Mouse (Mus musculus) neural tube, embryonic 13.5 days (tissue): Measurements from ENCODE around the gene Nckap5l. TPM values are rescaled to one million over a fixed set of nuclear protein-coding genes. Genes with fewer than 3 reads are reported as not detected.

Source experiments
- ATAC-seq: fragments of 200-750 bp; cut with Nextera tagmentation; 2 replicates; pipeline ENCODE4 v1.8.0; 2017; ENCODE audit warnings: low read depth, mild to moderate bottlenecking, moderate TSS enrichment, moderate library complexity
- H3K27ac ChIP-seq: fragments of 300-500 bp; sonication (generic); replicated peaks from 2 replicates; pipeline ENCODE4 v1.5.1; 2015; ENCODE audit warnings: moderate library complexity, mild to moderate bottlenecking, inconsistent platforms
- H3K27me3 ChIP-seq: fragments of 300-500 bp; sonication (generic); 2 replicates; pipeline ENCODE4 v1.6.1; 2015; ENCODE audit warnings: mild to moderate bottlenecking, inconsistent platforms
- H3K36me3 ChIP-seq: fragments of 300-500 bp; sonication (generic); 2 replicates; pipeline ENCODE4 v1.6.1; 2015; ENCODE audit warnings: mild to moderate bottlenecking, inconsistent platforms
- H3K4me1 ChIP-seq: fragments of 300-500 bp; sonication (generic); replicated peaks from 2 replicates; pipeline ENCODE4 v1.6.1; 2015; ENCODE audit warnings: inconsistent platforms
- H3K4me2 ChIP-seq: fragments of 300-500 bp; sonication (generic); 2 replicates; pipeline ENCODE4 v1.6.1; 2015; ENCODE audit warnings: inconsistent platforms, mild to moderate bottlenecking, moderate library complexity
- H3K4me3 ChIP-seq: fragments of 300-500 bp; sonication (generic); 2 replicates; pipeline ENCODE4 v1.5.1; 2015; ENCODE audit warnings: mild to moderate bottlenecking, inconsistent platforms
- H3K9ac ChIP-seq: fragments of 300-500 bp; sonication (generic); 2 replicates; pipeline ENCODE4 v1.6.1; 2015; ENCODE audit warnings: moderate library complexity, mild to moderate bottlenecking, inconsistent platforms
- H3K9me3 ChIP-seq: fragments of 300-500 bp; sonication (generic); 2 replicates; pipeline ENCODE4 v1.6.1; 2016; ENCODE audit warnings: inconsistent platforms
- WGBS: fragments of 180-500 bp; shearing (Covaris S2); methylation state at CpG from one replicate; pipeline ENCODE4 v1.1.7; 2015; 5-methylcytosine and 5-hydroxymethylcytosine counted together
- polyA plus RNA-seq: library from polyadenylated mRNA; unstranded; fragments of >200 nt; fragmentation: Nextera tagmentation; extraction: Ambion mirVana; gene quantifications from 2 replicates; pipeline ENCODE4 v1.2.1, GENCODE M21; 2015

The Nckap5l gene
- polyA plus RNA-seq, 1 experiment from 2014 or later, result 18.3 TPM

DNA sequence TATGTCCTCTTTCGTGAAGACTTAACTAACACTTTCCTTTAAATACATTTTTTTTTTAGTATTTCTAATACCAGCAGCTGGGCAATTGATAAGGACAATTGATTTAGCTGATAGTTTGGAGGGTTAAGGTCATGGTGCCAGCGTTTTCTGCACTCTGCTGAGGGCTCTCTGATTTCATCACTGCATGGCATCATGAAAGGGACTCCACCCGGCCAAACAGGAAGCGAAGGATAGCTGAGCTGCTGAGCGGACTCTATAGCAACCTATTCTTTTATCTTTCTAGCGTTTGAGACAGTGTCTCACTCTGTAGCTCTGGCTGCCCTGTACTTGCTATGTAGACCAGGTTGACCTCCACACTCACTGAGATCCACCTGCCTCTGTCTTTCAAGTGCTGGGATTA lies 27.2 kb upstream of the Nckap5l start:
- Histone ChIP-seq H3K27me3 (no peaks in the 10 kb centered on the region), H3K4me3 (no peak overlapping the region), H3K4me2 (no peak overlapping the region), H3K4me1 (no peaks in the 10 kb centered on the region), H3K9ac (no peak overlapping the region), H3K9me3 (no peaks in the 10 kb centered on the region), H3K27ac (no peak overlapping the region), H3K36me3 (no peaks in the 10 kb centered on the region)
- no peak for ATAC-seq
- 76% methylated on average over 6 of the region's 6 CpGs for WGBS

DNA sequence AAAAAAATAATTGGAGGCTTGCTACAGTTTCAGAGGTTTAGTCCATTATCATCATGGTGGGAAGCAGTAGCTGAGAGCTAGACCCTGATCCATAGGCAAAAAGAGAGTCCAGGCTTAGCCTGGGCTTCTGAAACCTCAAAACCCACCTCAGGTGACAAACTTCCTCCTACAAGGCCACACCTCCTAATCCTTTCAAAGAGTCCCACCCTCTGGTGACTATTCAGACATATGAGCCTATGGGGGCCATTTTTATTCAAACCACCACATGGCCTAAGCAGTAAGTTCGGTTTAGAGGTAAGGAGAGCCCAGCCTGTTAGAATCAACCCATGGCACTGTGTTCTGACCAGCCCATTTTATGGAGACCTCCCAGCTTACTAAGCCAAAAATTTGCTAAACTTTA lies 18.3 kb upstream of the Nckap5l start:
- Histone ChIP-seq H3K4me1 (peaks cover 20% of the 10 kb centered on the region), H3K27me3 (no peaks in the 10 kb centered on the region; the same call in 1 of the 2 replicates), H3K27ac (no peak overlapping the region), H3K9ac (no peak overlapping the region), H3K4me2 (no peak overlapping the region), H3K4me3 (no peak overlapping the region), H3K9me3 (no peaks in the 10 kb centered on the region), H3K36me3 (no peaks in the 10 kb centered on the region)
- ATAC-seq, result no peak
- WGBS, result 81% methylated on average over 1 of the region's 1 CpGs

DNA sequence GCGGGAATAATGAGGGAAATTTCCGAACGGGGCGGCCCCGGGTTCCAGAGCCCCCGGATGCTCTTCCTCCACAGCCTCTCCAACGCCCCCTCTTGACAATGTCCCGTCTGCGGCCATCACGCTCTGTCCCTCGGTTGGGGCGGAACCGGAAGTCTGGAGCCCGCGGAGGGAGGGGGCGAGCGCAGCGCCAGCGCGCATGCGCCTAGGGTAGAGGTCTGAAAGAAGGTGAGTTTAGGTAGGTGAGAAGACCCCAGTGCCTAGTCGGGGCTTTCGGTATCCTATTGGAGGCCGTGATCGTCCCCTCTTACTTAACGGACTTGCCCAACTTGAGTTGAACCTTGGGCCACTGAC lies 17.0 kb upstream of the Nckap5l start, which contains the start of gene Bcdin3d:
Gene Bcdin3d, minus strand, starts transcription at position 155 of the 351 bp plus-strand sequence.
- peak; percentile 92 for ATAC-seq
- Histone ChIP-seq H3K36me3 (peaks cover 11% of the 10 kb centered on the region; the same call in 1 of the 2 replicates), H3K9me3 (no peaks in the 10 kb centered on the region), H3K27ac (peak within 1 kb of the TSS; percentile 88), H3K4me1 (peaks cover 28% of the 10 kb centered on the region), H3K9ac (peak within 1 kb of the TSS; percentile 84), H3K4me3 (peak within 1 kb of the TSS; percentile 64), H3K27me3 (no peaks in the 10 kb centered on the region; the same call in 1 of the 2 replicates), H3K4me2 (peak within 1 kb of the TSS; percentile 68)
- WGBS, result under 1% methylated on average over 26 of the region's 26 CpGs

GRCm38 (mm10) chr15:99473801-99474575 lies 16.4 kb upstream of the Nckap5l start:
- H3K36me3 ChIP-seq, result peaks cover 16% of the 10 kb centered on the region
- H3K9ac ChIP-seq, result peak overlapping the region; percentile 84
- ATAC-seq, result peak; percentile 73
- peaks cover 28% of the 10 kb centered on the region for H3K4me1 ChIP-seq
- no peaks in the 10 kb centered on the region; the same call in 1 of the 2 replicates for H3K27me3 ChIP-seq
- H3K4me2 ChIP-seq, result peak overlapping the region; percentile 68
- WGBS, result 6% methylated on average over 38 of the region's 38 CpGs
- H3K27ac ChIP-seq, result peak overlapping the region; percentile 88
- H3K4me3 ChIP-seq, result peak overlapping the region; percentile 64
- no peaks in the 10 kb centered on the region for H3K9me3 ChIP-seq

DNA sequence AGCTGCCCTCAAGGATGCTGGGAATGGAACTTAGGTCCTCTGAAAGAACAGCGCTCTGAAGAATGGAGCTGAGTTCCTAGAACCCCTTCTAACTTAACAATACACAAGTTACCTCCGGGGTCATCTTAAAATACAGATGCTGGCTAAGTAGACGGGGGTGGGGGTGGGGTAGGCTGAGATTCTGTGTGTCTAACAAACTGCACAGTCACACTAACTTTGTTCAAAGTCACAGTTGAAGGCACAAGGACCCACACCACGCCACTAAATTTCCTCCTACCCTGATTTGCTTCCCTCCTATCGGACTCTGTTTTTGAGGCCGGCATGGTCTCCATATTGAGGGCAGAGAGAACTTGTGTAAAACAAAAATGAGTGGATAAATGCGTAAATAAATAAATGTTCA lies 15.4 kb upstream of the Nckap5l start:
- H3K9me3 ChIP-seq, result no peaks in the 10 kb centered on the region
- no peak for ATAC-seq

DNA sequence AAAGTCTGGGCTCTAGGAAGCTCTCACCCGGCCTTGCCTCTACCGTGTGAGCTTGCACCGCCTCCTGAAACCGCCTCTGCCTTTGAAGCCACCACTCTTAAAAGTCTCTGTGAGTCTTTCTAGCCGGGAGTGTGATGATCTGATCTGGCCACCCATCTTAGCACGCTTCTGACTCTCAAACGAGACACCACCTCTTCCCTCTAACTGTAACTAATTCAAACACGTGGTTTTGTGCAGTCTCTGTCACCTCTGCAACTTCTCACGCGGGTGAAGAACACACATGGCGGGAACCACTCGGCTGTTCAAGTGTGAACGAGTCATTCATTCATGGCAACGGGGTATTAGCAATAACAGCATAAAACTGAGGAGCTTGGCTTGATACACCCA lies 14.1 kb upstream of the Nckap5l start:
- peaks cover 28% of the 10 kb centered on the region for H3K4me1 ChIP-seq
- H3K4me3 ChIP-seq, result no peak overlapping the region
- ATAC-seq, result no peak
- no peak overlapping the region for H3K9ac ChIP-seq
- H3K36me3 ChIP-seq, result peaks cover 23% of the 10 kb centered on the region
- 82% methylated on average over 14 of the region's 14 CpGs for WGBS
- H3K4me2 ChIP-seq, result no peak overlapping the region
- H3K27me3 ChIP-seq, result no peaks in the 10 kb centered on the region
- no peaks in the 10 kb centered on the region for H3K9me3 ChIP-seq
- no peak overlapping the region for H3K27ac ChIP-seq

More for the DNA sequence above, 15.4 kb upstream of the Nckap5l start:
- Histone ChIP-seq H3K4me3 (no peak overlapping the region), H3K9ac (no peak overlapping the region), H3K36me3 (peaks cover 23% of the 10 kb centered on the region), H3K4me2 (peak overlapping the region; percentile 68; the same call in 1 of the 2 replicates), H3K4me1 (peaks cover 28% of the 10 kb centered on the region), H3K27ac (no peak overlapping the region), H3K27me3 (no peaks in the 10 kb centered on the region; the same call in 1 of the 2 replicates)
- WGBS, result 92% methylated on average over 7 of the region's 7 CpGs

GRCm38 (mm10) chr15:99470971-99471676 lies 13.6 kb upstream of the Nckap5l start:
- Histone ChIP-seq H3K27me3 (no peaks in the 10 kb centered on the region), H3K9me3 (no peaks in the 10 kb centered on the region), H3K36me3 (peaks cover 23% of the 10 kb centered on the region), H3K4me3 (no peak overlapping the region), H3K9ac (no peak overlapping the region), H3K4me1 (peaks cover 28% of the 10 kb centered on the region), H3K27ac (0 out of 2 replicates have a peak overlapping the region, but pooled peaks have one; percentile 49), H3K4me2 (peak overlapping the region; percentile 24)
- WGBS, result 66% methylated on average over 17 of the region's 17 CpGs
- no peak for ATAC-seq

DNA sequence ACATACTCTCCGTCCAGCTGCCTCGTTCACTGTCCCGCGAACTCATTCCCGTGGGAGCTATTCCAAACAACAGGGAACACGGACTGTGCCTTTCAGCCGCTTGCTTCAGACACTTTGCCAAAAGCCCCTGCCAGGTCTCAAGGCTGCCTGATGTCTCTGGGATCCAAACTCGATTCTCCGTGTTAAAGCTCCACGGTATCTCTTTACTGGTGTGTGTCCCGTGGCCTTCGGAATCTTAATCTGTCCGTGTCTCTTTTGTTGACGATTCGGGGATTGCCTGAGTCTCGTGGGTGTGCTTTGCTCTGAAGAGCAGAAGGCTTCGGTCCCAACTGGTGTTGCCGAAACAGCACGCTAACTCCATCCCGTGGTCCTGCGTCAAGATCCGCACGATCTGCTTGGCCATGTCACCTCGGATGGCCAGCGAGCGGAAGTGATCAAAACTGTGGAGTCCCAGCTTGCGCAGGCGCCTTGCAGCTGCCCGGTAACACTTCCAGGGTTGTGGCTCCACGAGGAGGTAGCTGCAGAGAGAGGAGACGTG lies 12.7 kb upstream of the Nckap5l start:
- 85% methylated on average over 31 of the region's 31 CpGs for WGBS

GRCm38 (mm10) chr15:99469736-99470135 lies 12.2 kb upstream of the Nckap5l start:
- Histone ChIP-seq H3K4me2 (no peak overlapping the region), H3K27me3 (no peaks in the 10 kb centered on the region), H3K9me3 (no peaks in the 10 kb centered on the region), H3K9ac (no peak overlapping the region), H3K27ac (no peak overlapping the region), H3K36me3 (peaks cover 23% of the 10 kb centered on the region), H3K4me1 (peaks cover 24% of the 10 kb centered on the region), H3K4me3 (no peak overlapping the region)
- no peak for ATAC-seq
- WGBS, result 93% methylated on average over 4 of the region's 4 CpGs

More for the DNA sequence above, 12.7 kb upstream of the Nckap5l start:
- no peak overlapping the region for H3K4me2 ChIP-seq
- no peak overlapping the region for H3K27ac ChIP-seq
- H3K9me3 ChIP-seq, result no peaks in the 10 kb centered on the region
- peaks cover 28% of the 10 kb centered on the region for H3K4me1 ChIP-seq
- peaks cover 23% of the 10 kb centered on the region for H3K36me3 ChIP-seq
- no peak overlapping the region for H3K4me3 ChIP-seq
- no peak for ATAC-seq
- no peak overlapping the region for H3K9ac ChIP-seq
- no peaks in the 10 kb centered on the region for H3K27me3 ChIP-seq

DNA sequence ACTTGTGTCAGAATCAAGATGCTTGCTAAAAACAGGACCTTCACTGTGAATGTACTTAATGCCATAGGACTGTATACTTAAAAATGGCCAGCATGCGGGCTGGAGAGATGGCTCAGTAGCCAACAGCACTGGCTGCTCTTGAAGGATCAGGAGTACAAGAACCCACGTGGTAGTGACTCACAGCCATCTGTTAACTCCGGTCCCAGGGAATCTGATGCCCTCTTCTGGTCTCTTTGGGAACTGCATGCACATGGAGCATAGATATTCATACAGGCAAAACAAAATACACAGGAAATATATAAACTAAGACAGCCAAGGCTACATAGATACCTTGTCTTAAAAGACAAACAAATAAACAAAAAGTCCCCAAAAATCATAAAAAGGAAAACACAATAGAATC lies 11.5 kb upstream of the Nckap5l start:
- ATAC-seq, result no peak
- no peaks in the 10 kb centered on the region for H3K9me3 ChIP-seq
- no peaks in the 10 kb centered on the region for H3K27me3 ChIP-seq
- H3K4me1 ChIP-seq, result peaks cover 22% of the 10 kb centered on the region
- H3K27ac ChIP-seq, result no peak overlapping the region
- WGBS, result 38% methylated on average over 3 of the region's 3 CpGs
- H3K4me2 ChIP-seq, result no peak overlapping the region
- peaks cover 23% of the 10 kb centered on the region for H3K36me3 ChIP-seq
- H3K9ac ChIP-seq, result no peak overlapping the region
- H3K4me3 ChIP-seq, result no peak overlapping the region

DNA sequence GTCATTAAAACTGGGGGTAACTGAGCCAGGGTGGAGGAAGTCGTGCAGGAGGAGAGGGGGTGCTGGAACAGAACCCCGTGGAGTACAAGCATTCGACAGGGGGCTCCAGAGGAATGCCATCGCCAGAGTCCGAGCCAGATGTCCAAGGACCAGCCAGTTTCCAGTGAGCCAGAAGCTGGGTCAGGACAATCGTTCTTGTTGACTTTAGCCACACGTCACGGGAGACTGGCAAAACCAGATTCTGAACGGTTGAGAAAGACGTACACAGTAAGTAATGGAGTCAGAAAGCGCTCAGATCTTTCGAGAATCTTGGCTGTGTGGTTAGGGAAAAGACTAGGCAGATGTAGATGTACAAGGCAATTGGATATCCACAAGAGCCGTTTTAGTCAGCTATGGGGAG lies 5.6 kb upstream of the Nckap5l start:
- no peak for ATAC-seq
- Histone ChIP-seq H3K4me1 (peaks cover 7% of the 10 kb centered on the region), H3K27ac (no peak overlapping the region), H3K4me2 (no peak overlapping the region), H3K9ac (no peak overlapping the region), H3K27me3 (no peaks in the 10 kb centered on the region), H3K36me3 (no peaks in the 10 kb centered on the region), H3K9me3 (no peaks in the 10 kb centered on the region), H3K4me3 (no peak overlapping the region)
- 70% methylated on average over 13 of the region's 13 CpGs for WGBS

- Histone ChIP-seq H3K9me3 (no peaks in the 10 kb centered on the region), H3K27ac (peak overlapping the region; percentile 95), H3K4me3 (peak overlapping the region; percentile 91), H3K4me1 (peaks cover 56% of the 10 kb centered on the region), H3K36me3 (0 out of 2 replicates have a peak, but pooled peaks cover 3% of the 10 kb centered on the region), H3K27me3 (no peaks in the 10 kb centered on the region), H3K4me2 (peak overlapping the region; percentile 95), H3K9ac (peak overlapping the region; percentile 89)
- ATAC-seq, result peak; percentile 84
- 0% methylated on average over 40 of the region's 43 CpGs for WGBS
Observed at GRCm38 (mm10) chr15:99456963-99457605, 464 bp downstream of the Nckap5l start.
